Mouse (Mus musculus) lung, embryonic 15.5 days (tissue): ENCODE results near the gene Sult2b1. TPM values are rescaled to one million over a fixed set of nuclear protein-coding genes. Genes with fewer than 3 reads are reported as not detected.
A peak's percentile ranks its signal among the peaks of the same experiment; 100 is the strongest.

ENCODE experiments used
- ATAC-seq: fragments of 200-750 bp; cut with Nextera tagmentation; 2 replicates; pipeline ENCODE4 v1.8.0; 2017; ENCODE audit warnings: moderate number of reproducible peaks, borderline replicate concordance; ENCODE audit not compliant: low FRiP score, low TSS enrichment; ENCODE audit errors: extremely low read depth
- H3K27ac ChIP-seq: fragments of 300-500 bp; sonication (generic); 2 replicates; pipeline ENCODE4 v1.5.1; 2015; ENCODE audit warnings: moderate library complexity, mild to moderate bottlenecking, inconsistent platforms
- H3K27me3 ChIP-seq: fragments of 300-500 bp; sonication (generic); 2 replicates; pipeline ENCODE4 v1.6.1; 2015; ENCODE audit warnings: inconsistent platforms
- H3K36me3 ChIP-seq: fragments of 300-500 bp; sonication (generic); 2 replicates; pipeline ENCODE4 v1.6.1; 2015; ENCODE audit warnings: inconsistent platforms
- H3K4me1 ChIP-seq: fragments of 300-500 bp; sonication (generic); 2 replicates; pipeline ENCODE4 v1.6.1; 2015; ENCODE audit warnings: inconsistent platforms
- H3K4me2 ChIP-seq: fragments of 300-500 bp; sonication (generic); 2 replicates; pipeline ENCODE4 v1.6.1; 2015; ENCODE audit warnings: inconsistent platforms, mild to moderate bottlenecking, moderate library complexity
- H3K4me3 ChIP-seq: fragments of 300-500 bp; sonication (generic); 2 replicates; pipeline ENCODE4 v1.5.1; 2015; ENCODE audit warnings: mild to moderate bottlenecking, inconsistent platforms
- H3K9ac ChIP-seq: fragments of 300-500 bp; sonication (generic); 2 replicates; pipeline ENCODE4 v1.6.1; 2015; ENCODE audit warnings: inconsistent platforms
- H3K9me3 ChIP-seq: fragments of 300-500 bp; sonication (generic); 2 replicates; pipeline ENCODE4 v1.6.1; 2016; ENCODE audit warnings: inconsistent platforms
- whole genome bisulfite sequencing: fragments of 180-500 bp; shearing (Covaris S2); methylation state at CpG from one replicate; pipeline ENCODE4 v1.1.7; 2015; 5-methylcytosine and 5-hydroxymethylcytosine counted together
- polyA plus RNA-seq: library from polyadenylated mRNA; unstranded; fragments of >200 nt; fragmentation: Nextera tagmentation; extraction: Ambion mirVana; gene quantifications from 2 replicates; pipeline ENCODE4 v1.2.1, GENCODE M21; 2015

Sult2b1 gene
- polyA plus RNA-seq, 1 experiment from 2014 or later: 6.1 TPM

- 79% methylated on average over 7 of the region's 7 CpGs for WGBS
- Histone ChIP-seq H3K27ac (no peak within 1 kb of the TSS), H3K4me2 (no peak within 1 kb of the TSS), H3K27me3 (no peaks in the 10 kb centered on the region), H3K4me3 (no peak within 1 kb of the TSS), H3K9ac (no peak within 1 kb of the TSS), H3K4me1 (peaks cover 20% of the 10 kb centered on the region), H3K9me3 (no peaks in the 10 kb centered on the region), H3K36me3 (no peaks in the 10 kb centered on the region)
- ATAC-seq: no peak
Measured at GRCm38 (mm10) chr7:45683396-45684050, 100.9 kb downstream of the Sult2b1 start, which contains the start of gene Ntn5. Ntn5 (plus strand) TSS chr7:45684022.

DNA sequence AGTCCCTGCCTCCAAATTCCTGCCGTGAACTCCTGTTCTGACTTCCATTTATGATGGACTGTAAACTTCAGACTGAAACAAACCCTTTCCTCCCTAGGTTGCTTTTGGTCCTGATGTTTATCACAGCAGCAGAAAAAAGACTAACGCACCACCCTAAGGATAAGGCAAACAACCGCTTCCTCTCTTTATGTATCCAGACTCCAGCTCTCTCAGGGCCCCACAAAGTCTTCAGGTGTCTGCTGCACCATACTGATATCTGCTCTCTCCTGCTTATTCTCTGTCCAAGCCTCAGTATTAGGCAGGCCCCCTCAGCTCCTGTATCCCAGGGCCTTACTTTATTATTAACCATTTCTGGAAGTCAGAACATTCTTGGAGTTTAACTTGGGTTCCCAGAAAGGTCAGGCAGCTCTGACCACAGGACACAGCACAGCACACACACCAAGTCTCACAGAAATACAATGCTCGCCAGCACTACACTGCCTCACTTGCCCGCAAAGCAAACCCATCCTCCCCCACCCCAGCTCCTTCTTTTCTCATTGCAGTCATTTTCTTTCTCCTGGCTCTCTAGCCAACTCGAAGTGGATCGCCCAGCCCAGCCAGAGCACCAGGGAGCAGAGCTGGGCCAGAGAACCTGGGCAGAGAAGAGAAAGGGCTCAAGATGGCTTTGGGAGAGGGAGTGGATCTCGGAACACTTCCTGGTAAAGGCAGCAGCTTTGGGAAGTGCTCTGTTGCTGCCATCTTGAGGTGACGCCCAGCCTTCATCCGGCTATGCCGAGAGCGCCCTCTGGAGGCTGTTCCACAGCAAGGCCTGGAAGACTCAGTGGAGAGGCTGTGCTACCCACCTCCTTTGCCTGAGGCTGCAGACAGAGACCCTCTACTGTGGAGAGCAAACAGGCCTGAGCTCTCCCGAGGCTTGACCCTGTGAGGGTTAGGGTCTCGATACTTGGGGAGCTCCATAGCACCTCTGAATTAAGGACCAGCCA, 102.0 kb downstream of the Sult2b1 start:
- 27% methylated on average over 14 of the region's 14 CpGs for WGBS
- Histone ChIP-seq H3K4me2 (peak overlapping the region; percentile 44), H3K9me3 (no peaks in the 10 kb centered on the region), H3K4me1 (peaks cover 20% of the 10 kb centered on the region), H3K9ac (no peak overlapping the region), H3K27me3 (no peaks in the 10 kb centered on the region), H3K4me3 (no peak overlapping the region), H3K36me3 (no peaks in the 10 kb centered on the region), H3K27ac (peak overlapping the region; percentile 54)
- peak; percentile 55; the same call in 1 of the 2 replicates for ATAC-seq

GRCm38 (mm10) chr7:45681046-45681736, 103.3 kb downstream of the Sult2b1 start:
- WGBS: 66% methylated on average over 8 of the region's 8 CpGs
- peak overlapping the region; percentile 18 for H3K27ac ChIP-seq
- no peaks in the 10 kb centered on the region for H3K9me3 ChIP-seq
- no peaks in the 10 kb centered on the region for H3K27me3 ChIP-seq
- no peak for ATAC-seq
- no peak overlapping the region for H3K4me3 ChIP-seq
- no peak overlapping the region for H3K4me2 ChIP-seq
- H3K36me3 ChIP-seq: no peaks in the 10 kb centered on the region
- H3K9ac ChIP-seq: no peak overlapping the region
- peaks cover 20% of the 10 kb centered on the region for H3K4me1 ChIP-seq

Other genes with a start within 250 kb of the Sult2b1 start
- 1.5 and 1.7 TPM in 2 replicates for gene Hsd17b14, start 229.8 kb downstream of the Sult2b1 start, polyA plus RNA-seq
- 57.7 and 62.5 TPM in 2 replicates for gene Bcat2, start 214.5 kb downstream of the Sult2b1 start, polyA plus RNA-seq
- 0.42 TPM in 1 of 2 replicates, not detected in the other for gene Fgf21, start 169.2 kb downstream of the Sult2b1 start, polyA plus RNA-seq
- 0.47 and 0.49 TPM in 2 replicates for gene Fut1, start 167.4 kb downstream of the Sult2b1 start, polyA plus RNA-seq
- 0.15 and 0.29 TPM in 2 replicates for gene Izumo1, start 162.9 kb downstream of the Sult2b1 start, polyA plus RNA-seq
- 32.4 and 33.3 TPM in 2 replicates for gene Rasip1, start 157.2 kb downstream of the Sult2b1 start, polyA plus RNA-seq
- gene Mamstr, start 144.7 kb downstream of the Sult2b1 start, polyA plus RNA-seq: 7.7 and 9.5 TPM in 2 replicates
- 0.57 and 0.69 TPM in 2 replicates for gene Fut2, start 118.3 kb downstream of the Sult2b1 start, polyA plus RNA-seq
- gene Ntn5, start 100.6 kb downstream of the Sult2b1 start, polyA plus RNA-seq: 0.52 and 0.69 TPM in 2 replicates
- gene Sec1, start 90.3 kb downstream of the Sult2b1 start, polyA plus RNA-seq: 0.21 and 0.42 TPM in 2 replicates
- gene Car11, start 84.8 kb downstream of the Sult2b1 start, polyA plus RNA-seq: 2.4 and 4.6 TPM in 2 replicates
- 2.7 and 3.1 TPM in 2 replicates for gene Dbp, start 79.6 kb downstream of the Sult2b1 start, polyA plus RNA-seq
- 1,016 and 1,098 TPM in 2 replicates for gene Rpl18, start 69.2 kb downstream of the Sult2b1 start, polyA plus RNA-seq
- 26.4 and 26.5 TPM in 2 replicates for gene Sphk2, start 66.7 kb downstream of the Sult2b1 start, polyA plus RNA-seq
- 1.4 and 1.5 TPM in 2 replicates for gene Fam83e, start 63.5 kb downstream of the Sult2b1 start, polyA plus RNA-seq
- gene Spaca4, start 58.9 kb downstream of the Sult2b1 start, polyA plus RNA-seq: not detected in 2 replicates
- gene Lmtk3, start 931 bp downstream of the Sult2b1 start, polyA plus RNA-seq: 1.1 and 1.4 TPM in 2 replicates
- gene Cyth2, start 29.9 kb upstream of the Sult2b1 start, polyA plus RNA-seq: 115 and 122 TPM in 2 replicates
- 0.79 and 0.84 TPM in 2 replicates for gene Kcnj14, start 40.1 kb upstream of the Sult2b1 start, polyA plus RNA-seq
- gene Grwd1, start 46.3 kb upstream of the Sult2b1 start, polyA plus RNA-seq: 67.8 and 73.6 TPM in 2 replicates
- gene Kdelr1, start 88.1 kb upstream of the Sult2b1 start, polyA plus RNA-seq: 64.7 and 67.4 TPM in 2 replicates
- 0.50 and 0.57 TPM in 2 replicates for gene Grin2d, start 93.7 kb upstream of the Sult2b1 start, polyA plus RNA-seq
- gene Syngr4, start 112.0 kb upstream of the Sult2b1 start, polyA plus RNA-seq: 1.1 and 1.2 TPM in 2 replicates
- 5.5 and 5.6 TPM in 2 replicates for gene Tmem143, start 112.3 kb upstream of the Sult2b1 start, polyA plus RNA-seq
- 170 and 177 TPM in 2 replicates for gene Emp3, start 136.7 kb upstream of the Sult2b1 start, polyA plus RNA-seq
- 6.1 and 6.4 TPM in 2 replicates for gene Ccdc114, start 139.4 kb upstream of the Sult2b1 start, polyA plus RNA-seq
- 0.62 and 0.65 TPM in 2 replicates for gene Abcc6, start 245.6 kb upstream of the Sult2b1 start, polyA plus RNA-seq
- gene Nomo1, start 249.0 kb upstream of the Sult2b1 start, polyA plus RNA-seq: 36.9 and 37.3 TPM in 2 replicates